Comparison of ENCODE assay signal across 8 mouse cellular contexts in genomic region chr9:102722750-102723149, GRCm38 (mm10). TPM values are rescaled to one million over a fixed set of nuclear protein-coding genes. Genes with fewer than 3 reads are reported as not detected.
DNase-seq lines count a peak whose midpoint lies in the region; ATAC-seq lines count a peak whose summit lies in the region.

No protein-coding gene starts in this region.

- intact Hi-C loops in left cerebral cortex, postnatal 14 days (cut with DNase I), result no loop called here

- H3K9ac ChIP-seq in neural tube, embryonic 11.5 days (ENCODE audit: low read length), result no peak overlapping the region; the same call in 1 of the 2 replicates
- no peak overlapping the region for H3K9ac ChIP-seq in liver, embryonic 11.5 days (ENCODE audit: low read depth, low read length)

- H3K4me1 ChIP-seq in neural tube, embryonic 11.5 days (ENCODE audit: control insufficient read depth, insufficient read depth, low read length), result peaks cover 72% of the 10 kb centered on the region
- H3K4me1 ChIP-seq in liver, embryonic 11.5 days (replicated peaks; ENCODE audit: control insufficient read depth, insufficient read depth, low read length), result peaks cover 49% of the 10 kb centered on the region

- ATAC-seq in neural tube, embryonic 11.5 days (ENCODE audit: insufficient read depth, low FRiP score, low TSS enrichment), result no peak
- no peak for ATAC-seq in liver, embryonic 11.5 days (replicated peaks; ENCODE audit: low FRiP score)

- H3K36me3 ChIP-seq in neural tube, embryonic 11.5 days (ENCODE audit: control insufficient read depth, insufficient read depth, low read length), result peaks cover 33% of the 10 kb centered on the region
- H3K36me3 ChIP-seq in liver, embryonic 11.5 days (ENCODE audit: control insufficient read depth, insufficient read depth, low read length), result peaks cover 28% of the 10 kb centered on the region

- WGBS in neural tube, embryonic 11.5 days, result 89% methylated on average over 4 of the region's 4 CpGs
- 82% methylated on average over 4 of the region's 4 CpGs for WGBS in liver, embryonic 11.5 days

- H3K27me3 ChIP-seq in neural tube, embryonic 11.5 days (ENCODE audit: control insufficient read depth, insufficient read depth, low read length), result no peaks in the 10 kb centered on the region
- H3K27me3 ChIP-seq in liver, embryonic 11.5 days (replicated peaks; ENCODE audit: control insufficient read depth, insufficient read depth, low read length), result peaks cover 26% of the 10 kb centered on the region

- peak; percentile 5 for DNase-seq in gastrocnemius, postnatal 10 days
- no peak for DNase-seq in gastrocnemius, adult 18-20 months (ENCODE audit: low spot score)
- DNase-seq in neural tube, embryonic 11.5 days (ENCODE audit: low spot score), result no peak
- DNase-seq in neural tube, embryonic 10.5 days (ENCODE audit: extremely low spot score, low spot score), result no peak
- DNase-seq in liver, embryonic 11.5 days (ENCODE audit: low spot score), result no peak
- DNase-seq in retina, postnatal 1 day, result no peak
- no peak for DNase-seq in left cerebral cortex, postnatal 14 days (ENCODE audit: low spot score in 2 of 2)
- DNase-seq in layer of hippocampus, postnatal 14 days (ENCODE audit: low spot score in 2 of 2), result no peak

- H3K4me3 ChIP-seq in neural tube, embryonic 11.5 days (ENCODE audit: low read depth, low read length), result peak overlapping the region; percentile 84; the same call in 1 of the 2 replicates
- H3K4me3 ChIP-seq in liver, embryonic 11.5 days (ENCODE audit: low read depth, low read length), result no peak overlapping the region

- peak overlapping the region; percentile 56 for H3K4me2 ChIP-seq in neural tube, embryonic 11.5 days (ENCODE audit: low read depth)
- H3K4me2 ChIP-seq in liver, embryonic 11.5 days, result no peak overlapping the region

- H3K9me3 ChIP-seq in neural tube, embryonic 11.5 days (ENCODE audit: control insufficient read depth, low read length), result no peaks in the 10 kb centered on the region
- no peaks in the 10 kb centered on the region for H3K9me3 ChIP-seq in liver, embryonic 11.5 days (ENCODE audit: control insufficient read depth, low read length)

- no peak overlapping the region for H3K27ac ChIP-seq in neural tube, embryonic 11.5 days (ENCODE audit: low read depth, low read length)
- 0 out of 2 replicates have a peak overlapping the region, but pooled peaks have one; percentile 17 for H3K27ac ChIP-seq in liver, embryonic 11.5 days (ENCODE audit: low read depth, low read length)

RNA-seq across cellular contexts. Expression of gene Amotl2, which starts 6.3 kb away (rescaled TPM):
- total RNA-seq in gastrocnemius, postnatal 10 days (2021), result 10 to 100 TPM; 32.9 to 43.7 TPM
- total RNA-seq in gastrocnemius, adult 18-20 months (2021), result 10 to 100 TPM; 16.8 to 18.2 TPM
- 70.6 and 76.7 TPM in 2 replicates for polyA plus RNA-seq in neural tube, embryonic 11.5 days (2014; fragmentation: Nextera tagmentation; extraction: Ambion mirVana)
- 17.4 and 18.8 TPM in 2 replicates for polyA plus RNA-seq in liver, embryonic 11.5 days (2014; fragmentation: Nextera tagmentation; extraction: Ambion mirVana)
- total RNA-seq in left cerebral cortex, postnatal 14 days (2021), result 10 to 100 TPM; 16.7 to 19.5 TPM
- total RNA-seq in layer of hippocampus, postnatal 14 days (2021), result 10 to 100 TPM; 23.3 to 25.3 TPM
